Mouse (Mus musculus): ENCODE measurements around the gene Olfr688.

Olfr688 gene

GRCm38 (mm10) chr7:105287795-105288194 lies at the start of gene Olfr688:
TSS of gene Olfr688 (plus strand) at chr7:105288095.
- no peak for DNase-seq

GRCm38 (mm10) chr7:105247671-105248070 lies 40.2 kb upstream of the Olfr688 start:
- DNase-seq: peak in 1 of 2 experiments; percentile 11

DNA sequence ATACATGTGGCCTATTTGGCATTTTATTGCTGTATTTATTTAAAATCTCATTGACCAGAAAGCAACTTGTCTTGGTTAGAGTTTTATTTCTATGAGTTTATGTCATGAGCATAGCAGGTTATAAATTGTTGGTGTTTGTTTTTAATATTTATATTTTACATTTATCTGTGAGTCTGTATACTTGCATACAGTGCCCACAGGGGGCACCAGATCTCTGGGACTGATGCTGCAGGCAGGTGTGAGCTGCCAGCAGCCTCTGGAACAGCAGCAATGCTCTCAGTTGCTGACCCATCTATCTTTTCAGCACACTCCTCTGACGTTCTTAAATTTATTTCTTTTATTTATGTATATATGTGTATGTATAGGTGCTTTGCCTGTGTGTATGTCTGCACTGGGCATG lies 39.7 kb upstream of the Olfr688 start:
- peak in 1 of 2 experiments; percentile 10 for DNase-seq

DNA sequence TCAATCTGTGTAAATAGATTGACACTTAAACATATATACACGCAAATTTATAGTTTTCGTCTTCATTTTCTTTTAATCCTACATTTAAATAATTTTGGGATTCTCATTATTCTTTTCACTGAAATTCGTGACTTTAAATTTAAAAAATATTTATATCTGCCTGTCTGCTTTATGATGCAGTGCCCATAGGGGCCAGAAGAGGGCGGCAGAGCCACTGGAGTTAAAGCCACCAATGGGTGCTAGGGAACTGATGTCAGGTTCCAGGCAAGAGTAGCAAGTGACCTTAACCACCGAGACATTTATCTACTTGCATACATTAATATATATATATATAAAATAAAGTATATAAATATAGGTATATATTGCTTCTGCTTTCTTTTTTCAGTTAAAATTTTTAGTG lies 31.2 kb upstream of the Olfr688 start:
- DNase-seq: peak in 1 of 2 experiments; percentile 63

GRCm38 (mm10) chr7:105272426-105272825 lies 15.5 kb upstream of the Olfr688 start:
- DNase-seq: no peak

DNA sequence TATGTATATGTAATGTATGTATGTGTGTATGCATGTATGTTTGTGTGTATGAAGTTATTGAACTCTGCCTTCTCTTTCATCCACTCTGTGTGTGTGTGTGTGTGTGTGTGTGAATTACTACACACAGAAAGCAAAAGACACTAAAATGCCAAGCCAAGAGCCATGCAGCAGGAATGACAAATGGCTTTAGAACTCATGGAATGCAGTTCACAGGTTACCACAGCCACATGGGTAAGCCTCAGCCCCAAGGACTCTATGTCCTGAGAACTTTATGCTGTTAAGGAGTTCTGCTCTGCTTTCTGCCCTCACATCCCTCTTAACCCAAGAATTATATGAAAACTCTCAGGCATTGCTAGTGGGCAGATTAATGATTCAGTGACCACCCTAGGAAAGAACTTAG lies 2.2 kb downstream of the Olfr688 start:
- no peak for DNase-seq

GRCm38 (mm10) chr7:105310865-105311264 lies 23.0 kb downstream of the Olfr688 start, which contains the start of gene Olfr689:
TSS of gene Olfr689 (plus strand) at chr7:105311165.
- no peak for DNase-seq

DNA sequence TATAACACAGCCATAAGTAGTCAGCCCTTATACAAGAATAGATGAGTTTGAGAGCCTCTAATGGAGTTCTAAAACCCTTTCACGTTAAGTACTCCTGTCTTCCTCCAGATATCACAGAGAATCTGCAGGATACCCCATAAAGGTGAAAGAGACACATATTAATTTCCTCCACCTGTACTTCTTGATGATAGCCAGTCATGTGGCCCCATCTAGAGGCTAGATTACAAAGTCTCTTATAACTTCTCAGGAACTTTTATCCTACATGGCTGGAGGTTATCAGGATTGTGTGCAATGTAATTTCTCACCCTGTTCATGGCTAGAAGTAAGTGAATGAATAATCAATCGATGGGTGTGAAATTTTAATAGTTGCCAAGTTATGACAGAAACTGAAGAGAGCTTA lies 37.4 kb downstream of the Olfr688 start:
- no peak for DNase-seq

DNA sequence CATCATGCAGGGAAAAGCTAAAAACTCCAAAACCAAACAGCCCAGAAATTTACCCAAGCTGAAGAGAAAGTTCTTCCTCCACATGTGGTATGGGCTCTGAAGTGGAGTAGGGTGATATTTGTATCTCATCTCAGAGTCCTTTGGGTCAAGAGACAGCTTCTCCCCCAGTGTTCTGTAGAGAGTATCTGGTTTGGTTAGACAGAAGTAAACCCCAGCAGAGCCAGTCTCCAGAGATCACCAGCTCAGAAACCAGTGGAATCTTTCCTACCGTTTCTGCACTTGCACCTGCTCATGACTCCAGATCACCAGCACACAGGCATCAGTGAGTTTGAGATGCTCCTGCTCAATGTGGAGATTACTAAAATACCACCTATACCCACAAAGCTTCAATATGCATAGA lies 46.1 kb downstream of the Olfr688 start, which contains the start of gene Olfr690:
Gene Olfr690 (minus strand): TSS at position 101 of the 400 bp plus-strand sequence.
- no peak for DNase-seq
